Mouse (Mus musculus) c-Kit-negative CD71-positive TER-119-positive erythroid progenitor cells, embryonic 14.5 days (primary cell): Measurements from ENCODE around the gene Slain2.
A peak's percentile ranks its signal among the peaks of the same experiment; 100 is the strongest.
"Not testable (repeated sequence)": the region's sequence is repeated elsewhere in the genome, so short reads cannot be mapped to it uniquely, and the experiment has no call there.

Source experiments
- DNase-seq: peaks from one replicate; pipeline ENCODE4 v3.0.0-alpha.2; 2013; ENCODE audit warnings: low read depth, low spot score

Gene Slain2

DNA sequence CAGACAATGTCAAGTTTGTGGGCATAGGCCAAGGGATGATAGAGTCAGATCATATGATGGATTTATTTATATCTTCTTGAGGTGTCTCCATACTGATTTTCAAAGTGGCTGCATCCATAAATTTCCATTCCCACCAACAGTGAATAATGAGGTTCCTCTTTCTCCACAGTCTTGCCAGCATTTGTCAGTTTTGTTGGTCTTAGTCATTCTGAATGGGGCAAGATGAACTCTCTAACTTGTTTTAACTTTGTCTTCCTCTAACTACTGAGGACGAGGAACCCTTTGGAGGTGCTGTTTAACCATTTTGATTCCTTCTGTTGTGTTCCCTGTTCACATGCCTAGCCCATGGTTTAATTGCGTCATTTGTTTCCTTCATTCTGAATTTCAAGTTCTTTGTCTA, 36.1 kb downstream of the Slain2 start:
- no peak for DNase-seq

DNA sequence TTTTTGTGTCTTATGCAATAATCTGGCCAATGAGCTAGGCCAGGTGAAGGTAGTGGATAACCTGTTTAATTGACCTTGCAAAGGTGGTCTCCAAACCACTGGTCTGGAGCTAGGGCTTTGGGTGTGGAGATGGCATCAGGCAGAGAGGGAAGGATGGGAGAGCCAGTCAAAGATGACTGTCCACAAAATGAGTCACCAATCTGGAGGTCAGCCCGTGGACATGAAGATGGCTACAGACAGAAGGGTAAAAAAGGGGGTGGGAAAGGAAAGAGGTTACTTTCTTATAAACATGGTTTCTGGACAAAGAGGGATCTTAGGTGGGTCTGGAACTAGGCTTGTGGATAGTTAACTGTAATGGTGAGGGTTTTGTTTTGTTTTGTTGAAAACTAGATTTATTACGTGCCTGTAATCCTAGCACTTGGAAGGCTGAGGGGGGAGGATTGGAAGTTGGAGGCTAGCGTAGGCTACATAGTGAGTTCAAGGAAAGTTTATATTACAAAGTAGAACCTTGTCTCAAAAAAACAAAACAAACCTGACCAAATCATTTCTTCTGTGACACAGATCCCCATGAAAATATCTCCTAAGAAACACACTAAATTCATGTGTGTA, 40.0 kb downstream of the Slain2 start:
- DNase-seq: no peak

DNA sequence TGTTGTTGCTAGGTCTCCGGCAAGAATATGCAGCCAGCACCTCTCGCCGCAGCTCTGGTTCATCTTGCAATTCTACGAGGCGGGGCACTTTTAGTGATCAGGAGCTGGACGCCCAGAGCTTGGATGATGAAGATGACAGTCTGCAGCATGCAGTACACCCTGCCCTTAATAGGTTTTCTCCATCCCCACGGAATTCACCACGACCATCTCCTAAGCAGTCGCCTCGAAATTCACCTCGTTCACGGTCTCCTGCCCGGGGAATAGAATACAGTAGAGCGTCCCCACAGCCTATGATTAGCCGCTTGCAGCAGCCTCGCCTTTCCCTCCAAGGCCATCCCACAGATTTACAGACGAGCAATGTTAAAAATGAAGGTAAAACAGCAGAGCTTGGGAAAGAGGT, 43.2 kb downstream of the Slain2 start:
- no peak for DNase-seq

DNA sequence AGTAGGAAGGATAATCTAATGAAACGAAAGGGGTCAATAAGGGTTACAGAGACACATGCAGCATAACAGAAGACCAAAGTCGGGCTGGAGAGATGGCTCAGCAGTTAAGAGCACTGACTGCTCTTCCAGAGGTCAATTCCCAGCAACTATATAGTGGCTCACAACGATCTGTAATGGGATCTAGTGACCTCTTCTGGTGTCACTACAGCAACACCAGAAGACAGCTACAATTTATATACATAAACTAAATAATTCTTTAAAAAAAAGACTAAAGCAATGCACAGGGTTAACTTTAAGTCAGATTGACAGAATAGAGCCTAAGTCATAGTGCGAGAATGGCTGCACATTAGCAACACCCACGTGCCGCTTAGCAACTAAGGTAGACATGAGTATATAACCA, 46.0 kb downstream of the Slain2 start:
- DNase-seq: no peak

DNA sequence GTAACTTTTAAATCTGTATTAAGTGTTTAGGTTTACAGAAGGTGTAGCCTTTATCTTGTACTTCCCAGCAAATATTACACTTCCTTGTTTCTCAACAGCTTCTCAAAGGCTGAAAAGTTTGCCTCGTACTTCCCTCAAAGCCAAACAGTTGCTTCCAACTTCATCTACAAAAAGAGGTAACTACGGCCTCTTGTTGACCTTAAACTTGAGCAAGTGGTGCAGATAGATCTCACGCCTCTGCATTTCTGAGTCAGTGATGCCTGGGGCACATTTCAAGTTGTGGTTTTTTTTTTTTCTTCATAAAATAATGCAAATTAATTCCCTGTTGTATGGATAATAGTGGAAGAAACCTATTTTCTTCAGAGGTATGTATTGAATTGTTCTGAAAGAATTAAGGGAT, 51.6 kb downstream of the Slain2 start:
- no peak for DNase-seq

DNA sequence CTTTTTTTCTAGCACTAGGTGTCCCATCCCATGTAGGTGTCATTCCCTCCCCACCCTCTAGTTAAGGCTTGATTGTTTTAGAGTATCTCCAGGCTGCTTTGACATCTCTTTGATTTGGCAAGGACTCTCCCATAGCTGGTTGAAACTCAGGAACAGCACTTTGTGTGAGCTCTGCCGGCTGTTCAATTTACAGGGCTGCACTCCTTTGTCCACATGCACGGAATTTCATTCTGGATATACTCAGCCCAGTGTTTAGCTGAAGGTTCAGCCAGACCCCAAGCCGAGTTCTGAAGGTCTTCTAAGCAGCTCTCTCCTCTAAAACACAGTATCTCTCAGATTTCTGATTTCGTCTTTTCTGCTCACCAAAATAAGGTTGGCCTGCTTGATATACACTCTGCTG, 58.3 kb downstream of the Slain2 start:
- DNase-seq: no peak

DNA sequence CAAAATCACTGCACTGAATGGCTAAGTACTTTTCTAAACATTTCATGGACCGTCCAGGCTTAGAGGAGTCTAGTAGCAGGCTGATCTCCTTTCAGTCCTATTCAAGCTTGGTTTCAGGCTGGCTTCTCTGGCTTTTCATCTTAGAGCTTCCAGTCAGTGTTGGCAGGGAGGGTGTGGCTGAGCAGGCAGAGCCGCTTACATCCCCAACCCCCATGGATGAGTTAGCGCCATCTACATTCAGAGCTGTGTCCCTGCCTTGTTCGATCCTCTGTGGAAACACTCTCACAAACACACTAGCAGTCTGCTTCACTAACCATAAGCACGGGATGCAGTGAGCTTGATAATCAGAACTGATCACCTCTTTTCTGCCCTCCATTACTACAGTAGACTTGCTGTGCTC, 58.8 kb downstream of the Slain2 start:
- no peak for DNase-seq

DNA sequence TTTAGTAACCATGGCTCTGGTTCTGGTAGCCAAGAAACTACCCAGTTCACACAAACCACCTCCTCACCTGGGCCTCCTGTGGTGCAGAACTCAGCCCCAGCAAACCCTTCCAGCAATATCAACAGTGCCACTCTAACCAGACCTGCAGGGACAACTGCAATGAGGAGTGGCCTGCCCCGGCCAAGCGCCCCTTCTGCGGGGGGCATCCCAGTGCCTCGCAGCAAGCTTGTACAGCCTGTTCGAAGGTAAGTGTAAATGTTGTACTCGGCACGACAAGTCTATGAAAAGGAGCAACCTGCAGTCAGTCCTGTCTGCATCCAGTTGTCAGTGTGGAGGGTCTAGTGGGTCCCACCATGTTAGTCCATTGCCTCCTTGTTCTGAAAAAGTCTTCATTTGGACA, 60.5 kb downstream of the Slain2 start, which contains the start of gene Gm10135:
Gene Gm10135 (minus strand): TSS at position 101 of the 400 bp plus-strand sequence.
- DNase-seq: no peak

DNA sequence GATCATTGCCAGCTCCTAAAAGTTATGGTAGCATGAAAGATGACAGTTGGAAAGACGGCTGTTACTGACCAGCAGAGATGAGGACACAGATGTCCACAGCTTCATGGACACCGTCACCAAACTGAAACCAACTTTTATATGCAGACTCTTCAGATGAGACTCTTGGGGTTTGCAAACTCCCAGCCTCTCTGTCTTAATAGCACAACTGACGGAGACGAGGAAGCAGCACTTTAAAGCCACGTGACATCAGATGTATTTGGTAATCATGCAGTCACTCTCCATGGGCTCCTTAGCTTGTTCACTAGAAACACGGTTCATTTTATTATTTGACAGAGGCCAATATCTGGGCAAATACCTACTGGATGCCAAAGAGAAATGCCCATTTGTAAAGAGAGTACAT, 61.9 kb downstream of the Slain2 start:
- no peak for DNase-seq

DNA sequence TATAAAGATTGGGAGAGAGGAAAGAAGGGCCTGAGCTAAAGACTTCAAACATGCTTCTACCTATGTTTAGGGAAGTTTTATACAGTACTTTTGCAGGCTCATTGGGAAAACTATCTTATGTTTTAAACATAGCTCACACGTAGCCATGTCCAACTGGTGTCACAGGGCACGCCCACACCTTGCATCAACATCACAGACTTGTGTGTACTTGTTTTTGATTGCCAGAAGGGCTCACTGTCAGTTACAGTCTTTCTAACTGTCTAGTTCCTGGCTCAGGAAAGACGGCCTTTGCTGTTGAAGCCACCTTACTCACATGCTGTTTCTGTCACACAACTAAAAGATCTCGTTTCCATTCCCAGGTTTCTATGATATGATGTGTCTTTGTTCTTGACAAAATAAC, 62.4 kb downstream of the Slain2 start:
- DNase-seq: no peak

DNA sequence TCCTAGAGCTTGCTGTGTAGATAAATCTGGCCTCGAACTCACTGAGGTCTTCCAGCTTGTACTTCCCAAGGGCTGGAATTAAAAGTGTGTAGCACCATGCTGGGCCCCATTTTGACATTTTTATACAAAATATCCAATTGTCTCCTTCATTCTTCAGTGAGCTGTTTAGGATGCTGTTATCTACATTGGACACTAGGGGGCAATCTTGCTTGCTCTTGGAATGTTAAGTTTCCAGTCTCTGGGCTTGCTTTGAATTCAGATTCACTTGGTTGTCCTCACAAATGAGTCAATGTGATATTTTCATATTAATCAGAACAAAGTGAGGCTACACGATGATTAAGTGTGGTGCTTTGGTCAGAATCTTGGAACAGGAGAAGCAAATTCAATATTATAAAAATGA, 70.0 kb downstream of the Slain2 start:
- peak; percentile 24 for DNase-seq

DNA sequence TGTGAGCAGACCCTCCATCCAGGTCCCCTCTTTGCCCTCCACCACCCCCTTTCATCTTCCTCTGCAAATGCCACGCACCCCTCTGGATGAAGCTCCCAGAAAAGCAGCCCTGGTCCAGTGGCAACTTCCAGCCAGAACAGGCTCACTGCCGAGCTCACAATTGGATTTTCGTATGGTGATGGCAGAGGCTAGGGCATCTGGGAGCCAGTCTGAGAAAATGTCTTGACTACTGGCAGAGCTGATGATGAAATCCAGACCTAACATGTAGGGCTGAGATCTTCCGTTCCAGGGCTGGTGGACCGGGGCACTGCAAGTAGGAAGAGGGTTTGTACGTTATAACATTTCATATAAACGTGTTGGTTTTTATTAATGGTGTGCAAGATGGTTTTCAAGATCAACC, 73.7 kb downstream of the Slain2 start:
- no peak for DNase-seq

DNA sequence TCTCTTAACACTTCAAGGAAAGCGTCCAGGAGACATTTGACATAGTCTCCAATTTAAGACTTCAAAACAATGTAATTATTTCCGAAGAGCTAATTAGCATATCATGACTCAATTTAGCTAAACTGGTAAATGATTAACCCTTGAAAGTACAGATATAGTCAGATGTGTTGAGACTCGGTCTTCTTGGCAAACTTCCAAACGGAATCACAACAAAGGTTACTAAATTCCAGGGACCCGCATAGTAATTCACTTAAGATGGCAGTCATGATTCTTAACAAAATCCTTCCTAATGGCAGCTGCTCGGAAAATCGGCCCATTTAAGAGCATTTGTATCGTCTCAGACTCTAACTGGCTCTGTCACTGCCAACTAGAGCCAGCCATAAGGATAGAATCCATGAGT, 75.7 kb downstream of the Slain2 start:
- no peak for DNase-seq

DNA sequence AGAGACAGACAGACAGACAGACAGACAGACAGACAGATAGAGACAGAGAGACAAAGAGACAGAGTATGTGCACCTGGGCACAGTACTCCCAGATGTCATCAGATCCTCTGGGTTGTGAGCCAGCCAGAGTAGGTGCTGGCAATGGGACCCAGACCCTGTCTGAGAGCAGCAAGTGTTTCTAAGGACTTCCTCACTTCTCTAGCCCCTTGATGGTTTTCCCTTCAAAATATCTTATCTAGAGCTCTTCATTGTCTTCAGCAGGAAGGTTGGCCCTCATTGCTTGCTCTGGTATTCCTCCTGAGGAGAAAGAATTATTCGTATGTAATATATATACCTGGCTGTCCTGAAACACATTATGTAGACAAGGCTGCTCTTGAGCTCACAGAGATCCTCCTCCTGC, 78.4 kb downstream of the Slain2 start:
- no peak for DNase-seq

DNA sequence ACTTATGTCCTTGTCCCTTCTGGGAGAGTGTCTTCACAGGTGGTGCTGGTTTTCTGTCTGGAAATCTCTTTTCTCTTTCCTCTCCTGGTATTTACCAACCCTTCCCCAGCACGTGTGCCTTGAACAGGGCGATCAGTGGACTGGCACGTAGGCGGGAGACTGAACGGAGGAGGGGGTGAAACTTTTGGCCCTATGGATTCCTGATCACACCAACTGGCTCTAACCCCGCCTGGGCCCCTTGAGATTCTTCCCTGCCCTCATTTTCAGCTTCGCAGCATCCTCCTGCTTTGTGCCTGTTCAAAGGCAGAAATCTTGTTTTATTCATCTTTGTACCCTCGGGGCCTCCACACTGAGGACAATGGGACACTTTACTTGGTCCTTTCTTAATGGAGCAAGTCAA, 80.3 kb downstream of the Slain2 start:
- no peak for DNase-seq

DNA sequence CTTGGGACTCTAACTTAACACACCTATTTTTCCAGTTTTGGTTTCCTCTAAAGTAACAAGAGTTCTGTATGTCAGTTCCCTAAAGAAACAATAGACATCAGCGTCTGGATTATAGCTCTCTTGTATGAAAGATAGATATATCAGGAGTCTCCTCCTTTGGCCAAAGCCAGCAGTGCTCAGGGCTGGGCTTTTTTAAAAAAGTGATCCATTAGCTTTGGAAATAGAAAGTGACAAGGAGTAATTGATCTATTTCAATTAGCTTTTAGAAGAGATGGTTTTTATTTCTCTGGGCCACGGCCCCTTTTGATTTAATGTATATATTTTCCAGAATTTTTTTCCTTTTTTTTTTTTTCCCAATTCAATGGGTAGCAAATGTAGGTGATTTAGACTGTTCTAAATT, 80.8 kb downstream of the Slain2 start:
- no peak for DNase-seq

DNA sequence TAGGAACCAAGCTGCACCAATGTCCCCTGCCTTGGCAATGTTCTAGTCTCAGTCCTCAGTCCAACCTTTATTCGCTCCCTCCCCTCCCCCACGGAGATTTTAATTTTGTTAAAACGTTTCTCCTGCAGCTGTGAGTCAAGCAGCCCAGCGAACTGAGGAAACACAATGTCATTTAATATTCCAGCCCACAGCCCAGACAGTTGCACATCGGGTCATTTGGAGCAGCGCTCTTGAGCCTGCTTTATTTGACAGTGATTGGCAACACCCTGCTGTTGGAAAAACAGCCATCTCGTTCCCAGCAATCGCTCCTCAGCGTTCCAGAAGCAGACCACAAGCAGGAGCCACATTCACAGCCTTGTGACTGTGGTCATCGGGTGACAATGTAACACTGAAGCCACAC, 81.3 kb downstream of the Slain2 start:
- DNase-seq: no peak

DNA sequence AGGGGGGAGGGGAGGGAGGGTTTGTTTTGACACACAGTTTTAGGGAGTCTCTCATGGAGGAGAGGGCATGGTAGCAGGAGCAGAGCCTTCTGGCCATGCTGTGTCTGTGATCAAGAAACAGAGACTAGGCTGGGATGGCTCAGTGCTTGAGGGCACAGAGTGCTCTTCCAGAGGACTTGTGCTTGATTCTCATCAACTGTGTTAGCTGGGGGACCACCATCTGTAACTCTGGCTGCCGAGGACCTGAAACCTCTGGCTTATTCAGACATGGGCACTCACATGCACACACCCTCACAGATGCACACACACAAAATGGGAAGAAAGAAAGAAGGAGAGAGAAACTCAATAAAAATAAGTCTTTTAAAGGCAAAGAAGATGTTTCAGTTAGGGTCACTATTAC, 84.4 kb downstream of the Slain2 start:
- DNase-seq: not testable (repeated sequence)

DNA sequence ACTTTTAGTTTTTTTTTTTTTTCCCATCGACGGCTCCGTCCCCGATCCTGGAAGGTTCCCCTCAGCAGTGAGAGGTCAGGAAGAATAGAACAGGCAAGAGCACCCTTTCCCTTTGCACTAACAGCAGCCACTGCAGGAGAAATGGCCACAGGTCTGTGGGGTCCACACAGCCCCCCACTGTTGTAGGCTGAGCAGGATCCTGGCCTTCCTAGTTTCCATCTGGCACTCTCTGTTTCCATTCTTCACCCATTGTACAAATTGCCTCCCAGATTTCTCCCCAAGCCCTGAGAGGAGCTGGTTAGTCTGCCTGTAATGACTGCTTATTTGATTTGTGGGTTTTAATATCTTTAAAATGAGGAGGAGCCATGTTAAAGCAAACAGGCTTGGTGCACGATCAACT, 89.9 kb downstream of the Slain2 start:
- DNase-seq: no peak

DNA sequence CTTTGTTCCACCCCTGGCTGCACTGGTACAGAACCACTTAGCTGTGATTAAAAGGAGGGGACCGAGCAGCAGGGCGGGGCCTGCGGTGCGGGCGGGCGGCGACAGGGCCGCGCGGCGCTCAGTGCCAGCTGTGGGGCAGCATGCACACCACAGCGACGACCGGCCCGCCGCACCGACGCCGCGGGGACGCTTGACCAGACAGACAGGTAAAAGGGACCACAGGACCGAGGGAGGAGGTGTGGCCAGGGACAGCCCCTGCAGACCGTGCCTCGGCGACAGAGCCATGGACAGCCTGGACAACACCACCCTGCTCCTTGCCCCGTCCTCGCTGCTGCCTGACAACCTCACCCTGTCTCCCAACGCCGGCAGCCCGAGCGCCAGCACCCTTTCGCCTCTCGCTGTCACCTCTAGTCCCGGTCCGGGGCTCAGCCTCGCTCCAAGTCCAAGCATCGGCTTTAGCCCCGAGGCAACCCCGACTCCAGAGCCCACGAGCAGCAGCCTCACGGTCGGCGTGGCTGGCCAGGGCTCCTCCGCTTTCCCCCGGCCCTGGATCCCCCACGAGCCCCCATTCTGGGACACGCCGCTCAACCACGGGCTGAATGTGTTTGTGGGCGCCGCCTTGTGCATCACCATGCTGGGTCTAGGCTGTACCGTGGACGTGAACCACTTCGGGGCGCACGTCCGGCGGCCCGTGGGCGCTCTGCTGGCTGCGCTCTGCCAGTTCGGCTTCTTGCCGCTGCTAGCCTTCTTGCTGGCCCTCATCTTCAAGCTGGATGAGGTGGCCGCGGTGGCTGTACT, 92.9 kb downstream of the Slain2 start, which contains the start of gene Slc10a4:
Gene Slc10a4 (plus strand): TSS at position 100 of the 798 bp plus-strand sequence.
- no peak for DNase-seq

DNA sequence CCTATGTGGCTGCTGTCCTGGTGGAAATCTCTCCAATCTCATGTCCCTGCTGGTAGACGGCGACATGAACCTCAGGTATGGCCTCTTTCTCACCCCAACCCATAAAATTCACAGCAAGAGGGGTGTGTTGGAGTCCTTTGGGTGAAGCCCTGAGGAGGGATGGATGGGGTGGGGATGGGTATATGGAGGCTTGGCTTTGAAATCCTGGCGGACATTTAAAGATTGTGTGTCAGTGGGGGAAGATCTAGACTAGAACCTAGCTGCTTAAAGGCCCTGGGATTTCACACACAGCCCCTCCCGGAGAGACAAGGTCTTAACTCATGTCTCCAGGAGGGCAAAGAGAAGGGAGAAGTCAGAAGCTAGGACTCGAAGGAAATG, 93.5 kb downstream of the Slain2 start:
- no peak for DNase-seq

DNA sequence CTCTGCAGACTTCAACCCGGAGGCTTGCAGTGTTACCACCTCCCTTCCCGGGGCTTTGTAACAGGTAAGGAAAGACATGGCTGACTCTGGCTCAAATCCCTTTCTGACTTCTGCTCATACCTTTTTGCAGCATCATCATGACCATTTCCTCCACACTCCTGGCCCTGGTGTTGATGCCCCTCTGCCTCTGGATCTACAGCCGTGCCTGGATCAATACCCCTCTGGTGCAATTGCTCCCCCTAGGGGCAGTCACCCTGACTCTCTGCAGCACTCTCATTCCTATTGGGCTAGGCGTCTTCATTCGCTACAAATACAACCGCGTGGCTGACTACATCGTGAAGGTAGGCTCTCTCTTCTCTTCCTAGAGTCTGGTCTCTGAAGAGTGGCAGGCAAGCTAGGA, 94.1 kb downstream of the Slain2 start:
- DNase-seq: not testable (repeated sequence)

DNA sequence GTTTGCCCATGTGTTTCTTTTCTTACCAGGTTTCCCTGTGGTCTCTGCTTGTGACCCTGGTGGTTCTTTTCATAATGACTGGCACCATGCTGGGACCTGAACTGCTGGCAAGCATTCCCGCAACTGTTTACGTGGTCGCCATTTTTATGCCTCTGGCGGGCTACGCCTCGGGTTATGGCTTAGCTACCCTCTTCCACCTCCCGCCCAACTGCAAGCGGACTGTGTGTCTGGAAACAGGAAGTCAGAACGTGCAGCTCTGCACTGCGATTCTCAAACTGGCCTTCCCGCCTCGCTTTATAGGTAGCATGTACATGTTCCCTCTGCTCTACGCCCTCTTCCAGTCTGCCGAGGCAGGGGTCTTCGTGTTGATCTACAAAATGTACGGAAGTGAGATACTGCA, 97.7 kb downstream of the Slain2 start:
- not testable (repeated sequence) for DNase-seq
